10 mouse cellular contexts compared by ENCODE assay signal in the genomic region with DNA sequence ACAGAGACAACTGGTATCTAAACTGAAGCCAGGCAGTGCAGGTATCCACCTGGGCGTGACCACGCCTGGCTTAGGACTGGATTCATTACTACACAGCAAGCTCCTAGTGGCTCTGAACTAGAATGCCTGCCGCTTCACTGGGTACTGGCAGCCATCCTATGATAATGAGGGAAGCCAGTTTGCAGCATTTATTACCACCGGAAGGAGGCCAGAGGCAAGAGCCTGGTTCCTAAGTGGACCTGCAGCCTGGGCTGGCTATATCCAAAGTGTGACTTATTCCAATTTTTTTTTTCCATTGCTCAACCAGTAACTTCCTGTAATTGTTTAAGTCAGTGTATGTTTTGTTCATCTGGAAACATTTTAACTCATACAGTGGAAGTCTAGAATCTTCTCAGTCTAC. TPM values are rescaled to one million over a fixed set of nuclear protein-coding genes. Genes with fewer than 3 reads are reported as not detected.
DNase-seq lines count a peak whose midpoint lies in the region; ATAC-seq and TF ChIP-seq lines count a peak whose summit lies in the region.
"Had no signal": no experiment of that assay in that cellular context is flagged by ENCODE, and none has a peak within 500 bp of the region (broad histone marks: within the 10 kb centered on the region; RNA-seq: fewer than 3 reads in every experiment).

No protein-coding gene starts in this region.

- 0 out of 2 replicates have a peak, but pooled peaks cover under 1% of the 10 kb centered on the region for H3K36me3 ChIP-seq in heart, embryonic 14.5 days (ENCODE audit: control insufficient read depth, insufficient read depth, low read length)
- no peaks in the 10 kb centered on the region for H3K36me3 ChIP-seq in heart, embryonic 10.5 days
- H3K36me3 ChIP-seq in kidney, embryonic 16.5 days (ENCODE audit: insufficient read depth, low read length), result no peaks in the 10 kb centered on the region
- no peaks in the 10 kb centered on the region for H3K36me3 ChIP-seq in hindbrain, embryonic 11.5 days (ENCODE audit: control insufficient read depth, insufficient read depth, low read length)

- H3K9ac ChIP-seq in heart, embryonic 14.5 days (ENCODE audit: low read length), result no peak overlapping the region
- H3K9ac ChIP-seq in kidney, embryonic 16.5 days (replicated peaks; ENCODE audit: low read length), result no peak overlapping the region
- H3K9ac ChIP-seq in hindbrain, embryonic 11.5 days (ENCODE audit: low read depth, low read length), result no peak overlapping the region

- peaks cover 7% of the 10 kb centered on the region; the same call in 1 of the 2 replicates for H3K4me1 ChIP-seq in cerebellum, adult 2 months (ENCODE audit: control insufficient read depth, insufficient read depth, low read length)
- peaks cover 7 to 11% of the 10 kb centered on the region in 2 experiments; a peak in 2 of 4 replicates for H3K4me1 ChIP-seq in heart, embryonic 14.5 days (ENCODE audit: control insufficient read depth in 2 of 2, insufficient read depth in 2 of 2, low read length in 2 of 2)
- H3K4me1 ChIP-seq in heart, embryonic 10.5 days, result peaks cover 30% of the 10 kb centered on the region
- peaks cover 25% of the 10 kb centered on the region for H3K4me1 ChIP-seq in kidney, embryonic 16.5 days (ENCODE audit: insufficient read depth, low read length)
- H3K4me1 ChIP-seq in hindbrain, embryonic 11.5 days (replicated peaks; ENCODE audit: control insufficient read depth, insufficient read depth, low read length), result no peaks in the 10 kb centered on the region

- H3K9me3 ChIP-seq in heart, embryonic 14.5 days (ENCODE audit: control insufficient read depth, low read length), result no peaks in the 10 kb centered on the region
- no peaks in the 10 kb centered on the region for H3K9me3 ChIP-seq in heart, embryonic 10.5 days
- H3K9me3 ChIP-seq in kidney, embryonic 16.5 days (ENCODE audit: low read length), result no peaks in the 10 kb centered on the region
- no peaks in the 10 kb centered on the region for H3K9me3 ChIP-seq in hindbrain, embryonic 11.5 days (ENCODE audit: control insufficient read depth, low read length)

- no peak overlapping the region for H3K27ac ChIP-seq in cerebellum, adult 2 months (ENCODE audit: insufficient read depth, low read length)
- peak overlapping the region; percentile 68 to 73; a peak in 3 of 4 replicates for H3K27ac ChIP-seq in heart, embryonic 14.5 days (replicated peaks in 1 of 2; ENCODE audit: control insufficient read depth in 1 of 2, insufficient read depth in 1 of 2, low read depth in 2 of 2, low read length in 2 of 2)
- no peak overlapping the region for H3K27ac ChIP-seq in heart, embryonic 10.5 days
- H3K27ac ChIP-seq in kidney, embryonic 16.5 days (ENCODE audit: low read length), result peak overlapping the region; percentile 50; the same call in 1 of the 2 replicates
- H3K27ac ChIP-seq in hindbrain, embryonic 11.5 days (ENCODE audit: low read depth, low read length), result no peak overlapping the region
- H3K27ac ChIP-seq: left cerebral cortex, adult 2 months had no signal

- no peak for ATAC-seq in heart, embryonic 14.5 days (ENCODE audit: insufficient number of reproducible peaks, insufficient read depth, low FRiP score, low read depth)
- 0 out of 2 replicates have a peak, but pooled peaks have one; percentile 19 for ATAC-seq in kidney, embryonic 16.5 days (ENCODE audit: low FRiP score, low TSS enrichment)
- no peak for ATAC-seq in hindbrain, embryonic 11.5 days (ENCODE audit: low FRiP score)

- peak; percentile 36 to 52 for DNase-seq in cerebellum, adult 2 months
- DNase-seq in cerebellum, adult 11-12 months, result no peak
- DNase-seq in heart, embryonic 10.5 days (ENCODE audit: low spot score), result no peak
- peak; percentile 80 for DNase-seq in adipocyte (ENCODE audit: low spot score)
- no peak for DNase-seq in hindbrain, embryonic 11.5 days (ENCODE audit: low spot score)
- DNase-seq in spleen, postnatal 36 days (ENCODE audit: low spot score in 2 of 2), result no peak
- DNase-seq: adrenal gland, postnatal 36 days had no signal

- no peak for TF ChIP-seq POLR2A in cerebellum, adult 2 months (IDR thresholded peaks at IDR 0.05; ENCODE audit: borderline replicate concordance, insufficient read depth, low read length)

- TF ChIP-seq CTCF in cerebellum, adult 2 months (IDR thresholded peaks at IDR 0.05; ENCODE audit: borderline replicate concordance, insufficient read depth, low read depth, low read length), result no peak

- no peaks in the 10 kb centered on the region for H3K27me3 ChIP-seq in cerebellum, adult 2 months (ENCODE audit: control insufficient read depth, insufficient read depth, low read length)
- no peaks in the 10 kb centered on the region for H3K27me3 ChIP-seq in heart, embryonic 14.5 days (ENCODE audit: control insufficient read depth, insufficient read depth, low read length)
- peaks cover 10% of the 10 kb centered on the region; the same call in 1 of the 2 replicates for H3K27me3 ChIP-seq in heart, embryonic 10.5 days (ENCODE audit: insufficient read depth, poor library complexity, severe bottlenecking)
- H3K27me3 ChIP-seq in kidney, embryonic 16.5 days (ENCODE audit: insufficient read depth, low read length), result no peaks in the 10 kb centered on the region
- no peaks in the 10 kb centered on the region for H3K27me3 ChIP-seq in hindbrain, embryonic 11.5 days (ENCODE audit: control insufficient read depth, insufficient read depth, low read length)

- H3K4me2 ChIP-seq in heart, embryonic 14.5 days (ENCODE audit: low read length), result no peak overlapping the region
- no peak overlapping the region for H3K4me2 ChIP-seq in kidney, embryonic 16.5 days (replicated peaks; ENCODE audit: low read depth, low read length)
- no peak overlapping the region for H3K4me2 ChIP-seq in hindbrain, embryonic 11.5 days (replicated peaks; ENCODE audit: low read depth, low read length)

- 11% methylated on average over 4 of the region's 4 CpGs for WGBS in cerebellum, adult 2 months
- WGBS in heart, embryonic 14.5 days, result 58% methylated on average over 4 of the region's 4 CpGs
- whole genome bisulfite sequencing in heart, embryonic 10.5 days, result 63% methylated on average over 4 of the region's 4 CpGs
- WGBS in kidney, embryonic 16.5 days, result 61% methylated on average over 4 of the region's 4 CpGs
- WGBS in hindbrain, embryonic 11.5 days, result 69% methylated on average over 4 of the region's 4 CpGs

- H3K4me3 ChIP-seq in cerebellum, adult 2 months (replicated peaks; ENCODE audit: insufficient read depth, low read depth, low read length), result no peak overlapping the region
- H3K4me3 ChIP-seq in heart, embryonic 14.5 days (ENCODE audit: control insufficient read depth in 1 of 2, insufficient read depth in 1 of 2, low read depth in 1 of 2, low read length in 2 of 2), result no peak overlapping the region
- no peak overlapping the region for H3K4me3 ChIP-seq in heart, embryonic 10.5 days
- H3K4me3 ChIP-seq in kidney, embryonic 16.5 days (ENCODE audit: low read length), result no peak overlapping the region
- H3K4me3 ChIP-seq in hindbrain, embryonic 11.5 days (ENCODE audit: low read depth, low read length), result no peak overlapping the region
- H3K4me3 ChIP-seq: left cerebral cortex, adult 2 months had no signal

RNA-seq across cellular contexts. Expression of a gene that starts 7.9 kb away (rescaled TPM):
- 23.0 and 23.3 TPM in 2 replicates for polyA plus RNA-seq in cerebellum, adult 2 months (2012; rRNA removed)
- polyA plus RNA-seq in heart, embryonic 14.5 days (2014; fragmentation: Nextera tagmentation; extraction: Ambion mirVana), result 8.6 and 9.1 TPM in 2 replicates
- polyA plus RNA-seq in heart, embryonic 10.5 days (2016; fragmentation: Nextera tagmentation; extraction: Ambion mirVana), result 9.5 and 11.6 TPM in 2 replicates
- 16.5 and 16.6 TPM in 2 replicates for polyA plus RNA-seq in kidney, embryonic 16.5 days (2015; fragmentation: Nextera tagmentation; extraction: Ambion mirVana)
- 7.3 and 8.3 TPM in 2 replicates for polyA plus RNA-seq in hindbrain, embryonic 11.5 days (2014; fragmentation: Nextera tagmentation; extraction: Ambion mirVana)

RNA-seq across cellular contexts. Expression of a gene that starts 20.4 kb away (rescaled TPM):
- 152 and 159 TPM in 2 replicates for polyA plus RNA-seq in cerebellum, adult 2 months (2012; rRNA removed)
- 15.4 and 16.1 TPM in 2 replicates for polyA plus RNA-seq in heart, embryonic 14.5 days (2014; fragmentation: Nextera tagmentation; extraction: Ambion mirVana)
- polyA plus RNA-seq in heart, embryonic 10.5 days (2016; fragmentation: Nextera tagmentation; extraction: Ambion mirVana), result 8.3 and 10.3 TPM in 2 replicates
- polyA plus RNA-seq in kidney, embryonic 16.5 days (2015; fragmentation: Nextera tagmentation; extraction: Ambion mirVana), result 13.6 and 13.7 TPM in 2 replicates
- 16.9 and 18.4 TPM in 2 replicates for polyA plus RNA-seq in hindbrain, embryonic 11.5 days (2014; fragmentation: Nextera tagmentation; extraction: Ambion mirVana)

Comparison
In these comparisons a context has a peak if more than half of its experiments do, and no peak if none do; other contexts are left out.
1. DNase-seq: peak in cerebellum, adult 2 months (2 of 2) and adipocyte (single experiment); none in cerebellum, adult 11-12 months (single experiment), heart, embryonic 10.5 days (single experiment), hindbrain, embryonic 11.5 days (single experiment) and spleen, postnatal 36 days (0 of 2).
2. H3K27ac ChIP-seq: peak in heart, embryonic 14.5 days (2 of 2) and kidney, embryonic 16.5 days (single experiment); none in cerebellum, adult 2 months (single experiment), heart, embryonic 10.5 days (single experiment) and hindbrain, embryonic 11.5 days (single experiment).